Mouse (Mus musculus): ENCODE results near the gene Skap2. TPM values are rescaled to one million over a fixed set of nuclear protein-coding genes. Genes with fewer than 3 reads are reported as not detected.

Skap2 gene
- polyA plus RNA-seq, 1 experiment: 8.9 TPM

- 2% methylated on average over 11 of the region's 11 CpGs for WGBS
- Histone ChIP-seq H3K27me3 (ENCODE audit: control insufficient read depth, insufficient read depth, low read length) (no peaks in the 10 kb centered on the region), H3K27ac (ENCODE audit: control insufficient read depth, insufficient read depth, low read length) (no peak overlapping the region), H3K4me1 (replicated peaks; ENCODE audit: control insufficient read depth, insufficient read depth, low read length) (peaks cover 2% of the 10 kb centered on the region; the same call in 1 of the 2 replicates), H3K4me3 (ENCODE audit: control insufficient read depth, insufficient read depth, low read length) (no peak overlapping the region), H3K36me3 (ENCODE audit: control insufficient read depth, insufficient read depth, low read length) (no peaks in the 10 kb centered on the region)
- peak; percentile 89 for DNase-seq
- TF ChIP-seq CTCF (IDR thresholded peaks at IDR 0.05; ENCODE audit: borderline replicate concordance, control insufficient read depth, extremely low read depth, insufficient read depth, low read length, poor library complexity): peak; percentile 84
- no peak for TF ChIP-seq POLR2A (IDR thresholded peaks at IDR 0.05; ENCODE audit: control insufficient read depth, extremely low read depth, insufficient read depth, low read length, poor library complexity)
Observed at GRCm38 (mm10) chr6:51857821-51858220, 154.5 kb downstream of the Skap2 start.

GRCm38 (mm10) chr6:51853291-51853690 is 159.1 kb downstream of the Skap2 start:
- DNase-seq: no peak
- Histone ChIP-seq H3K4me3 (ENCODE audit: control insufficient read depth, insufficient read depth, low read length) (no peak overlapping the region), H3K27me3 (ENCODE audit: control insufficient read depth, insufficient read depth, low read length) (no peaks in the 10 kb centered on the region), H3K4me1 (replicated peaks; ENCODE audit: control insufficient read depth, insufficient read depth, low read length) (peaks cover 2% of the 10 kb centered on the region; the same call in 1 of the 2 replicates), H3K36me3 (ENCODE audit: control insufficient read depth, insufficient read depth, low read length) (no peaks in the 10 kb centered on the region), H3K27ac (ENCODE audit: control insufficient read depth, insufficient read depth, low read length) (no peak overlapping the region)
- 89% methylated on average over 3 of the region's 3 CpGs for whole genome bisulfite sequencing
- TF ChIP-seq CTCF (IDR thresholded peaks at IDR 0.05; ENCODE audit: borderline replicate concordance, control insufficient read depth, extremely low read depth, insufficient read depth, low read length, poor library complexity): no peak
- TF ChIP-seq POLR2A (IDR thresholded peaks at IDR 0.05; ENCODE audit: control insufficient read depth, extremely low read depth, insufficient read depth, low read length, poor library complexity): no peak

DNA sequence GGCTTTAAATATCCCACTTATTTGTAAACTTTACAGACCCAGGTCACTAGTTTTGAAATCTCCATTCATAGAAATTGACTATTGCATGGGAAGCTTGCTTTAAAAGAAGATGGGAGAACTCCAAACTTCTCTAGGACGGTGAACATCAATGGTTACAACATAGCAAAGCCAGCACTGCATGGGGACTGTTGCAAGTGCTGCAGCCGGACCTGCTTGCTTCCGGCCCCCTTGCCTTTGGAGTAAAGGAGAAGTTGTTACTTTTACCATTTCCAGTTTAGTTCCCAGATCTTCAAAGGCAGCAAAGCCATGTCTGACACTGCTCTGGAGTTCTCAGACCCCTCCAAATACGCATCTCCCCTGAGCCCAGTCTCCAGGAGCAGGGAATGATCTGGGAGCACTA is 159.7 kb downstream of the Skap2 start:
- no peak overlapping the region for H3K27ac ChIP-seq (ENCODE audit: control insufficient read depth, insufficient read depth, low read length)
- no peak overlapping the region for H3K4me3 ChIP-seq (ENCODE audit: control insufficient read depth, insufficient read depth, low read length)
- 27% methylated on average over 4 of the region's 4 CpGs for WGBS
- no peaks in the 10 kb centered on the region for H3K36me3 ChIP-seq (ENCODE audit: control insufficient read depth, insufficient read depth, low read length)
- no peak for DNase-seq
- peaks cover under 1% of the 10 kb centered on the region; the same call in 1 of the 2 replicates for H3K4me1 ChIP-seq (replicated peaks; ENCODE audit: control insufficient read depth, insufficient read depth, low read length)
- TF ChIP-seq CTCF (IDR thresholded peaks at IDR 0.05; ENCODE audit: borderline replicate concordance, control insufficient read depth, extremely low read depth, insufficient read depth, low read length, poor library complexity) (no peak), POLR2A (IDR thresholded peaks at IDR 0.05; ENCODE audit: control insufficient read depth, extremely low read depth, insufficient read depth, low read length, poor library complexity) (no peak)
- no peaks in the 10 kb centered on the region for H3K27me3 ChIP-seq (ENCODE audit: control insufficient read depth, insufficient read depth, low read length)

DNA sequence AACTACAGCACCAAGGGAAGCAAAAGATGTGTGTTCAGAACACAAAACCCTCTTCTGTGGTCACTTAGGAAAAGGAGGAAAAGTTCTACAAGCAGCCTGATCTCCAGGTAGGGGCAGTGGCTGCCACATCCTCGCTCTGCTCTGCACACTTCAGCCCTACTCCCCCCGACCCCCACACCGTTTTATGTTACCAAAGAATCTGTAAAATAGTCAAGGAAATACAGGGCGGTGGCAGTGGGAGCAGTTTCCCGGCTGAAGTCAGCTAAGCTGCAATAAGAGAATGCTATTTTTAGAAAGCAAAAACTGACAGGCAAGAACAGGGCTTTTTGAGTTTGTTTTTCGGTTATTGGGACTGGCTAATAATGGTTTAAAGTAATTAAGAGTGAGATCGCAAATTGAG is 160.8 kb downstream of the Skap2 start:
- WGBS: 15% methylated on average over 7 of the region's 7 CpGs
- Histone ChIP-seq H3K27ac (ENCODE audit: control insufficient read depth, insufficient read depth, low read length) (no peak overlapping the region), H3K36me3 (ENCODE audit: control insufficient read depth, insufficient read depth, low read length) (no peaks in the 10 kb centered on the region), H3K27me3 (ENCODE audit: control insufficient read depth, insufficient read depth, low read length) (no peaks in the 10 kb centered on the region), H3K4me1 (replicated peaks; ENCODE audit: control insufficient read depth, insufficient read depth, low read length) (no peaks in the 10 kb centered on the region), H3K4me3 (ENCODE audit: control insufficient read depth, insufficient read depth, low read length) (no peak overlapping the region)
- no peak for TF ChIP-seq POLR2A (IDR thresholded peaks at IDR 0.05; ENCODE audit: control insufficient read depth, extremely low read depth, insufficient read depth, low read length, poor library complexity)
- no peak for TF ChIP-seq CTCF (IDR thresholded peaks at IDR 0.05; ENCODE audit: borderline replicate concordance, control insufficient read depth, extremely low read depth, insufficient read depth, low read length, poor library complexity)
- DNase-seq: no peak

DNA sequence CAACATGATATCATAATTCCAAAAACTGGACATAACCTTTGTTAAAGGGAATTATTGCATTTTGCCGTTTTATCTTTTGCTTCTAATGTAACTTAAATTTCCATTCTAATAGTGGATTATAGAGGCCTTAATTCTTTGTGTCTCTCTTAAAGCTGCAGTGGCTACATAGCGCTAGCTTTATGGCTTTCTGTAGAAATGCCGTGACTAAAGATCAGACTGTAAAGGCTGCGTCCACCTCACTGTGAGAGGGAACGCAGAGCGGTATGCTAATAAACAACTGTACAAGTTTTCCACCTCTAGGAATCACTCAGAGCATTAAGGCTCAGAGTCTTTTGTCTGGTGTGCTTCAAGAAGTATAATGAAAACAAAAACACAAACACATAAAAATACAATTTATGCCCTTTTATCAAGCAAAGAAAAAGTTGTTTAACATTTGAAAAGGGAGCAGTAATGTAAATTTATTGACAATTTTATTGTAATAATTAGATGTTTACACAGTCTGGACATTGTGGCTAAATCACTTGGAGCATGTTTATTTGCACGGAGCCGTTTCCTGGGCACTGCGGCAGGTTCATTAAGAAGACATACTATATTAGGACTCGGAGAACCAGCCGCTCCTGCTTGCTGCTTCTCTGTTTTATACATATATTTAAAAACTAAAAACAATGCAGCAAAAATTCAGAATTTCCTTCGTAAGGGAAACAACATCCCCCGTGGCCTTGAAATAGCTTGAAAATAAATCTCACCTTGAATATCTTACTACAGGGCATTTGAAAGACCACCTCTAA is 162.1 kb downstream of the Skap2 start:
- H3K27me3 ChIP-seq (ENCODE audit: control insufficient read depth, insufficient read depth, low read length): no peaks in the 10 kb centered on the region
- WGBS: 94% methylated on average over 13 of the region's 13 CpGs
- H3K4me1 ChIP-seq (replicated peaks; ENCODE audit: control insufficient read depth, insufficient read depth, low read length): no peaks in the 10 kb centered on the region
- no peak for DNase-seq
- H3K27ac ChIP-seq (ENCODE audit: control insufficient read depth, insufficient read depth, low read length): no peak overlapping the region
- TF ChIP-seq CTCF (IDR thresholded peaks at IDR 0.05; ENCODE audit: borderline replicate concordance, control insufficient read depth, extremely low read depth, insufficient read depth, low read length, poor library complexity) (no peak), POLR2A (IDR thresholded peaks at IDR 0.05; ENCODE audit: control insufficient read depth, extremely low read depth, insufficient read depth, low read length, poor library complexity) (no peak)
- H3K36me3 ChIP-seq (ENCODE audit: control insufficient read depth, insufficient read depth, low read length): no peaks in the 10 kb centered on the region
- H3K4me3 ChIP-seq (ENCODE audit: control insufficient read depth, insufficient read depth, low read length): no peak overlapping the region

DNA sequence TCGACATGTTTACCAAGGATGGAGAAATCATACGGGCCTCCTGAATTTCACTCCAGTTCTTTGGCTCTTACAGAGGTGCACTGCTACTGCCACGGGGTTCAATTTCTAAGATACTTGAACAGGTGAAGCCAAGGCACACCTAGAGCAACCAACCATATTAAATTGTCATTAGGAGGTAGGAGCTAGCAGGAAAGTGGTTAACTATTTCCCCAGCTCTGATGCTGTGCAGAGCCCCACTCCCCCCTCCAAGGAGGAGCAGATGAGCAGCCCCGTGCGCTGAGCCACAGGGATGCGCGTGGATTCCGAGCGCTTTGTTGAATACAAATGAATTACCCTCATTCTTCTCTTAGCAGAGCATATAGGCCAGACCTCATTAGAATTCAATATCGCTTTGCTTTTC is 162.8 kb downstream of the Skap2 start:
- Histone ChIP-seq H3K36me3 (ENCODE audit: control insufficient read depth, insufficient read depth, low read length) (no peaks in the 10 kb centered on the region), H3K4me3 (ENCODE audit: control insufficient read depth, insufficient read depth, low read length) (no peak overlapping the region), H3K27ac (ENCODE audit: control insufficient read depth, insufficient read depth, low read length) (no peak overlapping the region), H3K4me1 (replicated peaks; ENCODE audit: control insufficient read depth, insufficient read depth, low read length) (no peaks in the 10 kb centered on the region), H3K27me3 (ENCODE audit: control insufficient read depth, insufficient read depth, low read length) (no peaks in the 10 kb centered on the region)
- no peak for TF ChIP-seq CTCF (IDR thresholded peaks at IDR 0.05; ENCODE audit: borderline replicate concordance, control insufficient read depth, extremely low read depth, insufficient read depth, low read length, poor library complexity)
- TF ChIP-seq POLR2A (IDR thresholded peaks at IDR 0.05; ENCODE audit: control insufficient read depth, extremely low read depth, insufficient read depth, low read length, poor library complexity): no peak
- 94% methylated on average over 10 of the region's 10 CpGs for WGBS
- DNase-seq: no peak

Data from thymus, adult 2 months (tissue).